Mouse (Mus musculus): ENCODE results near the gene Adra1b. TPM values are rescaled to one million over a fixed set of nuclear protein-coding genes. Genes with fewer than 3 reads are reported as not detected.

Gene Adra1b
- total RNA-seq, 1 experiment, result 0.71 TPM

DNA sequence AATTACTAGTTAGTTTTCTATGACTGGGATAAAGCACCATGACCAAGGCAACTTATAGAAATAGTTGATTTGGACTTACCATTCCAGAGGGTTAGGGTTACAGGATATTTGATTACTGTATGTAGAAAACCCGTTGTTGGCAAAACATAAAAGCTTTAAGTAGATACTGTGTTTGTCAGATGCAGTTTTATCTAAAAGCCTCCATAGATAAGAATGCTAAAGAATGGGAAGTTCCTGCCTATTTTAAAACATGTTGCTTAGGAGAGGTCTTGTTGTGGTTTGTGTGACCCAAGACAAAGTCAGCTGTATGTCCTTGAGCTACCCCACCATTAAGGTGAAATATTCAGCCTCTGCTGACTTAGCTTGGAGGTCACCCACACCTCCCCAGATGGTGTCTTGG, 146.4 kb downstream of the Adra1b start:
- Histone ChIP-seq H3K4me1 (ENCODE audit: control insufficient read depth in 2 of 2, insufficient read depth in 2 of 2, low read length in 2 of 2, poor library complexity in 1 of 2) (peaks cover 5 to 8% of the 10 kb centered on the region in 2 experiments; a peak in 2 of 4 replicates), H3K4me3 (ENCODE audit: insufficient read depth in 1 of 2, low read depth in 1 of 2, low read length in 2 of 2, poor library complexity in 1 of 2, severe bottlenecking in 1 of 2) (no peak overlapping the region), H3K9me3 (ENCODE audit: control insufficient read depth, insufficient read depth, low read depth, low read length) (no peaks in the 10 kb centered on the region), H3K27ac (ENCODE audit: insufficient read depth, low read depth, low read length, poor library complexity, severe bottlenecking) (no peak overlapping the region), H3K36me3 (ENCODE audit: control insufficient read depth, insufficient read depth, low read length, poor library complexity, severe bottlenecking) (no peaks in the 10 kb centered on the region), H3K9ac (ENCODE audit: insufficient read depth, low read depth, low read length, poor library complexity, severe bottlenecking) (no peak overlapping the region)
- in situ Hi-C loops (cut with MboI; ENCODE audit: low sequenced_read_pairs in 2 of 2, unreplicated experiment in 2 of 2), result no loop called here
- DNase-seq (ENCODE audit: low read depth, low spot score), result no peak
- TF ChIP-seq ZNF384 (IDR thresholded peaks at IDR 0.05; ENCODE audit: low read depth, low read length) (no peak), MAFK (IDR thresholded peaks at IDR 0.05; ENCODE audit: insufficient read depth, low read depth, low read length) (no peak), CHD2 (IDR thresholded peaks at IDR 0.05; ENCODE audit: low read depth, low read length) (no peak)

DNA sequence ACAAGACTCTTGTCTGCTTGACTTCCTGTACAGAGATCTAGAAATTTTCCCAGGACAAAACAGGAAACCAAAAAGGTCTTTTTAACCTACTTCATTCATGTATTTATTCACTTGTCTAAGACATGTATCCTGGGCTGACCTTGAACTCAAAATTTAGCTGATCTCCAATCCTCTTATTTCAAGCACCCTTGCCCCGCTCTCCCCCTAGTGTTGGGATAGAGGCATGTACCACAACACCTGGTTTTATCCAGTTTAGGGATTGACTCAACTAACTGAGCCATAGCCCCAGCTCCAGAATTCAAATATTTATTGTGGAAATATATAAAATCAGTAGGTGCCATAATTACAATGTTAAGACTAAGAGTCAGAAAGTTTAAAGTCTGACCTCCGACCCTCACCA, 149.5 kb downstream of the Adra1b start:
- no peak for TF ChIP-seq MAFK (IDR thresholded peaks at IDR 0.05; ENCODE audit: insufficient read depth, low read depth, low read length)
- TF ChIP-seq CHD2 (IDR thresholded peaks at IDR 0.05; ENCODE audit: low read depth, low read length), result no peak
- in situ Hi-C loops (cut with MboI; ENCODE audit: low sequenced_read_pairs in 2 of 2, unreplicated experiment in 2 of 2), result no loop called here
- Histone ChIP-seq H3K9me3 (ENCODE audit: control insufficient read depth, insufficient read depth, low read depth, low read length) (no peaks in the 10 kb centered on the region), H3K27ac (ENCODE audit: insufficient read depth, low read depth, low read length, poor library complexity, severe bottlenecking) (no peak overlapping the region), H3K4me1 (ENCODE audit: control insufficient read depth in 2 of 2, insufficient read depth in 2 of 2, low read length in 2 of 2, poor library complexity in 1 of 2) (peaks cover 7 to 8% of the 10 kb centered on the region in 2 experiments; a peak in 2 of 4 replicates), H3K36me3 (ENCODE audit: control insufficient read depth, insufficient read depth, low read length, poor library complexity, severe bottlenecking) (no peaks in the 10 kb centered on the region), H3K9ac (ENCODE audit: insufficient read depth, low read depth, low read length, poor library complexity, severe bottlenecking) (no peak overlapping the region), H3K4me3 (ENCODE audit: insufficient read depth in 1 of 2, low read depth in 1 of 2, low read length in 2 of 2, poor library complexity in 1 of 2, severe bottlenecking in 1 of 2) (no peak overlapping the region)
- peak; percentile 40 for DNase-seq (ENCODE audit: low read depth, low spot score)

DNA sequence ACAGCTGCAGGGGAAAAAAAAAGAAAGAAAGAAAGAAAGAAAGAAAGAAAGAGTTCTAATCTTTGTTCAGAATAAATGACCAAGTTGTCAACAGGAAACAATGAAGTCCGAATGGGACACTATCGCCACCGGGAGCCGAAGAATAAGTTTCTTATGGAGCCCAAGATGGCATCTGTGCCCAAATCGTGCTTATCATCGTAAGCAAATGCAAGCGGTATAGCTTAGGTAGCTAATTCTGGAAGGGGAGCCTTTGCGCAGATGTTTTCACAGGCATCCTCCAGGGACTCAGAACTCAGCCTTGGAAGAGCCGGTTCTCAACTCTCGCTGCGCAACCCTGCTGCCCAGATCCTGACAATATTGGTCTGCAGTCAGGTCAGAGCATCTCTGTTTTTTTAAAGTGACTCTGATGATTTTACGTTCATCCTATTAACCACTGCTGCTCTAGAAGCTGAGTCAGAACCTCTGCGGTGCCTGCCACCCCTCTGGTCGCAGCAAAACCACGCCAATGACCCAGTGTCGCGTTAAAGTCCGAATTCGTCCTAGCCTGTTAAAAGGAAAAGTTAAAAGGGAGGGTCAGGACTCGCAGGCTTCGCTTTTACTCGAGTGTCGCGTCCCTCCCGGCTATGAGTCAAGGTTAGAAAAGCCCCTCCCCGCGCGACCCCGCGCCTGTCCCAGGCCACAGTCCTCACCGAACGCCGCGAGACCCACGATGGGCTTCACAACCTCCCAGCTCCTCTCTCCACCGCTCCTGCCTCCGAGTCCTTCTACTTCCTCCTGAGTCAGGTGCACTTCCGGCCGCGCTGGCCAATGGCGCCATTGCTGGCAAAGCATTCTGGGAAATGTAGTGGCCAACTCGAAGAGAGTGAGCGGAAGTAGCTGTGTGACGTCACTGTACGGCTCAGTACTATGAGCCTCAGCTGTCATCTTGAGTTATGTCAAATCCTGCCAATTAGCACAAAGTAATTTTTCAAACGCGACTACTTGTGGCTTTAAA, 153.5 kb downstream of the Adra1b start, which contains the start of gene Ttc1:
Gene Ttc1 (minus strand): TSS at position 776 of the 994 bp plus-strand sequence.
- peaks cover 15% of the 10 kb centered on the region for H3K36me3 ChIP-seq (ENCODE audit: control insufficient read depth, insufficient read depth, low read length, poor library complexity, severe bottlenecking)
- peaks cover 2 to 5% of the 10 kb centered on the region in 2 experiments; a peak in 1 of 4 replicates for H3K4me1 ChIP-seq (ENCODE audit: control insufficient read depth in 2 of 2, insufficient read depth in 2 of 2, low read length in 2 of 2, poor library complexity in 1 of 2)
- peak within 1 kb of the TSS; percentile 82 to 94 for H3K4me3 ChIP-seq (ENCODE audit: insufficient read depth in 1 of 2, low read depth in 1 of 2, low read length in 2 of 2, poor library complexity in 1 of 2, severe bottlenecking in 1 of 2)
- peak within 1 kb of the TSS; percentile 88 for H3K9ac ChIP-seq (ENCODE audit: insufficient read depth, low read depth, low read length, poor library complexity, severe bottlenecking)
- peak; percentile 90 for DNase-seq (ENCODE audit: low read depth, low spot score)
- no peaks in the 10 kb centered on the region for H3K9me3 ChIP-seq (ENCODE audit: control insufficient read depth, insufficient read depth, low read depth, low read length)
- in situ Hi-C loops (cut with MboI; ENCODE audit: low sequenced_read_pairs in 2 of 2, unreplicated experiment in 2 of 2), result no loop called here
- H3K27ac ChIP-seq (ENCODE audit: insufficient read depth, low read depth, low read length, poor library complexity, severe bottlenecking), result no peak within 1 kb of the TSS
- TF ChIP-seq CHD2 (IDR thresholded peaks at IDR 0.05; ENCODE audit: low read depth, low read length), result peak; percentile 43; the same call in 1 of the 2 replicates
- TF ChIP-seq MAFK (IDR thresholded peaks at IDR 0.05; ENCODE audit: insufficient read depth, low read depth, low read length), result no peak
- TF ChIP-seq HCFC1 (IDR thresholded peaks at IDR 0.05; ENCODE audit: borderline replicate concordance, insufficient read depth, low read length), result peak; percentile 92
- TF ChIP-seq ZNF384 (IDR thresholded peaks at IDR 0.05; ENCODE audit: low read depth, low read length), result no peak
- TF ChIP-seq ZC3H11A (IDR thresholded peaks at IDR 0.05; ENCODE audit: borderline replicate concordance, low read depth, low read length), result no peak

DNA sequence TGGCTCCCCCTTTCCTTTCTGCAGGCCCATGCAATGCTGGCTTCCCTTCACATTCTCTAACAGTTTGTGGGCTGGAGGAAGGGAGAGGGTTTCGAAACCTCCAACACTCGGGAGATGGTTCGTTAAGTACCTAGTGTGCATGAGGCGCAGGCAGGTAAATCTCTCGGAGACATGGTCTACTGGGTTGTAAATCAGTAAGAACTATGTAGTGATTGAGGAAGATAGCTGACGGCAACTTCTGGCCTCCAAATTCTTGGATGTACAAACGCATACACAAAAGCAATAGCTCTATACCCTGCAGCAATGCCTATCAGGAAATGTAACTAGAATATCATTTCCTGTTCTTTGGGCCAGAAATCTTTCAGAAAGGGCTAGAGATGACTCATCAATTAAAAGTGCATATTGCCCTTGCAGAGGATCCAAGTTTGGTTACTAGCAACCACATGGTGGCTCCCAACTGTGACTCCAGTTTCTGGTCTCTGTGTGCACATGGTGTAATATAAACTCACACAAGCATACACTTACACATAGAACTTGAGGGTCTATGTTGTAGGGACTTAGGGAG, 172.2 kb downstream of the Adra1b start:
- no peaks in the 10 kb centered on the region for H3K4me1 ChIP-seq (ENCODE audit: control insufficient read depth in 2 of 2, insufficient read depth in 2 of 2, low read length in 2 of 2, poor library complexity in 1 of 2)
- no peak for DNase-seq (ENCODE audit: low read depth, low spot score)
- in situ Hi-C loops (cut with MboI; ENCODE audit: low sequenced_read_pairs in 2 of 2, unreplicated experiment in 2 of 2), result no loop called here
- no peaks in the 10 kb centered on the region for H3K9me3 ChIP-seq (ENCODE audit: control insufficient read depth, insufficient read depth, low read depth, low read length)
- peaks cover 25% of the 10 kb centered on the region for H3K36me3 ChIP-seq (ENCODE audit: control insufficient read depth, insufficient read depth, low read length, poor library complexity, severe bottlenecking)
- TF ChIP-seq HCFC1 (IDR thresholded peaks at IDR 0.05; ENCODE audit: borderline replicate concordance, insufficient read depth, low read length) (no peak), ZC3H11A (IDR thresholded peaks at IDR 0.05; ENCODE audit: borderline replicate concordance, low read depth, low read length) (no peak), ZNF384 (IDR thresholded peaks at IDR 0.05; ENCODE audit: low read depth, low read length) (no peak), MAFK (IDR thresholded peaks at IDR 0.05; ENCODE audit: insufficient read depth, low read depth, low read length) (no peak), CHD2 (IDR thresholded peaks at IDR 0.05; ENCODE audit: low read depth, low read length) (no peak)
- H3K4me3 ChIP-seq (ENCODE audit: insufficient read depth in 1 of 2, low read depth in 1 of 2, low read length in 2 of 2, poor library complexity in 1 of 2, severe bottlenecking in 1 of 2), result no peak overlapping the region
- H3K27ac ChIP-seq (ENCODE audit: insufficient read depth, low read depth, low read length, poor library complexity, severe bottlenecking), result no peak overlapping the region
- no peak overlapping the region for H3K9ac ChIP-seq (ENCODE audit: insufficient read depth, low read depth, low read length, poor library complexity, severe bottlenecking)

Measured in ES-E14 (cell line).